Comparison of ENCODE assay signal across 8 mouse cellular contexts in genomic region chr11:95714411-95714810, GRCm38 (mm10). TPM values are rescaled to one million over a fixed set of nuclear protein-coding genes. Genes with fewer than 3 reads are reported as not detected.
DNase-seq lines count a peak whose midpoint lies in the region; ATAC-seq lines count a peak whose summit lies in the region.

No protein-coding gene starts in this region.

- no peaks in the 10 kb centered on the region for H3K9me3 ChIP-seq in lung, embryonic 16.5 days (ENCODE audit: control insufficient read depth, low read length)
- no peaks in the 10 kb centered on the region for H3K9me3 ChIP-seq in forebrain, embryonic 13.5 days (replicated peaks)
- no peaks in the 10 kb centered on the region for H3K9me3 ChIP-seq in liver, embryonic 13.5 days (replicated peaks)

- ATAC-seq in lung, embryonic 16.5 days (ENCODE audit: low read depth), result no peak
- ATAC-seq in forebrain, embryonic 13.5 days, result no peak
- no peak for ATAC-seq in liver, embryonic 13.5 days (ENCODE audit: low read depth)

- no peak for DNase-seq in lung, postnatal 10 days
- DNase-seq in liver, embryonic 13.5 days, result no peak
- peak; percentile 25 to 32 for DNase-seq in thymus, postnatal 10 days (ENCODE audit: low spot score in 2 of 2)
- no peak for DNase-seq in left cerebral cortex, postnatal 4 days
- no peak for DNase-seq in ovary, adult 18-20 months (ENCODE audit: low spot score)
- DNase-seq in spleen, postnatal 36 days (ENCODE audit: low spot score in 2 of 2), result no peak

- peak overlapping the region; percentile 91 for H3K4me2 ChIP-seq in lung, embryonic 16.5 days (ENCODE audit: low read depth, low read length)
- H3K4me2 ChIP-seq in forebrain, embryonic 13.5 days, result peak overlapping the region; percentile 90
- H3K4me2 ChIP-seq in liver, embryonic 13.5 days, result peak overlapping the region; percentile 99

- peaks cover 25% of the 10 kb centered on the region for H3K4me1 ChIP-seq in lung, embryonic 16.5 days (replicated peaks; ENCODE audit: control insufficient read depth, insufficient read depth, low read length)
- peaks cover 34% of the 10 kb centered on the region for H3K4me1 ChIP-seq in forebrain, embryonic 13.5 days
- peaks cover 56% of the 10 kb centered on the region for H3K4me1 ChIP-seq in liver, embryonic 13.5 days (replicated peaks)

- H3K9ac ChIP-seq in lung, embryonic 16.5 days (ENCODE audit: low read length), result peak overlapping the region; percentile 98
- peak overlapping the region; percentile 96 for H3K9ac ChIP-seq in forebrain, embryonic 13.5 days
- peak overlapping the region; percentile 97 for H3K9ac ChIP-seq in liver, embryonic 13.5 days

- H3K27me3 ChIP-seq in lung, embryonic 16.5 days (ENCODE audit: control insufficient read depth, insufficient read depth, low read depth, low read length), result no peaks in the 10 kb centered on the region
- H3K27me3 ChIP-seq in forebrain, embryonic 13.5 days, result 0 out of 2 replicates have a peak, but pooled peaks cover 2% of the 10 kb centered on the region
- H3K27me3 ChIP-seq in liver, embryonic 13.5 days, result no peaks in the 10 kb centered on the region

- 22% methylated on average over 7 of the region's 7 CpGs for WGBS in lung, embryonic 16.5 days
- 43% methylated on average over 7 of the region's 7 CpGs for WGBS in forebrain, embryonic 13.5 days
- WGBS in liver, embryonic 13.5 days (ENCODE audit: insufficient replicate concordance), result 21% methylated on average over 7 of the region's 7 CpGs

- H3K4me3 ChIP-seq in lung, embryonic 16.5 days (ENCODE audit: low read length), result peak overlapping the region; percentile 95
- peak overlapping the region; percentile 91 for H3K4me3 ChIP-seq in forebrain, embryonic 13.5 days
- H3K4me3 ChIP-seq in liver, embryonic 13.5 days (replicated peaks), result peak overlapping the region; percentile 92

- H3K27ac ChIP-seq in lung, embryonic 16.5 days (ENCODE audit: low read length), result no peak overlapping the region
- peak overlapping the region; percentile 37 for H3K27ac ChIP-seq in forebrain, embryonic 13.5 days
- peak overlapping the region; percentile 96 for H3K27ac ChIP-seq in liver, embryonic 13.5 days

- intact Hi-C loops in left cerebral cortex, postnatal 4 days (cut with DNase I), result no loop called here

- no peaks in the 10 kb centered on the region for H3K36me3 ChIP-seq in lung, embryonic 16.5 days (ENCODE audit: control insufficient read depth, insufficient read depth, low read length)
- H3K36me3 ChIP-seq in forebrain, embryonic 13.5 days (ENCODE audit: poor library complexity, severe bottlenecking), result no peaks in the 10 kb centered on the region
- H3K36me3 ChIP-seq in liver, embryonic 13.5 days, result no peaks in the 10 kb centered on the region

RNA-seq across cellular contexts. Expression of gene Zfp652, which starts 1.9 kb away (rescaled TPM):
- 21.7 and 23.2 TPM in 2 replicates for polyA plus RNA-seq in lung, embryonic 16.5 days (2015; fragmentation: Nextera tagmentation; extraction: Ambion mirVana)
- polyA plus RNA-seq in forebrain, embryonic 13.5 days (2015; fragmentation: Nextera tagmentation; extraction: Ambion mirVana), result 27.9 and 32.2 TPM in 2 replicates
- 5.9 and 6.3 TPM in 2 replicates for polyA plus RNA-seq in liver, embryonic 13.5 days (2015; fragmentation: Nextera tagmentation; extraction: Ambion mirVana)
- 10 to 100 TPM; 50.8 to 53.1 TPM for total RNA-seq in left cerebral cortex, postnatal 4 days (2021)

RNA-seq across cellular contexts. Expression of gene B130006D01Rik, which starts 9.0 kb away (rescaled TPM):
- 1.1 and 1.4 TPM in 2 replicates for polyA plus RNA-seq in lung, embryonic 16.5 days (2015; fragmentation: Nextera tagmentation; extraction: Ambion mirVana)
- 1.4 and 2.0 TPM in 2 replicates for polyA plus RNA-seq in forebrain, embryonic 13.5 days (2015; fragmentation: Nextera tagmentation; extraction: Ambion mirVana)
- polyA plus RNA-seq in liver, embryonic 13.5 days (2015; fragmentation: Nextera tagmentation; extraction: Ambion mirVana), result 0.37 and 0.44 TPM in 2 replicates
- 1 to 10 TPM; 1.8 to 2.2 TPM for total RNA-seq in left cerebral cortex, postnatal 4 days (2021)

RNA-seq across cellular contexts. Expression of gene Phb, which starts 47.7 kb away (rescaled TPM):
- 167 and 190 TPM in 2 replicates for polyA plus RNA-seq in lung, embryonic 16.5 days (2015; fragmentation: Nextera tagmentation; extraction: Ambion mirVana)
- 187 and 188 TPM in 2 replicates for polyA plus RNA-seq in forebrain, embryonic 13.5 days (2015; fragmentation: Nextera tagmentation; extraction: Ambion mirVana)
- polyA plus RNA-seq in liver, embryonic 13.5 days (2015; fragmentation: Nextera tagmentation; extraction: Ambion mirVana), result 184 and 209 TPM in 2 replicates
- 100 to 1,000 TPM in 1 of 2 experiments, 10 to 100 TPM in 1; 96.0 to 104 TPM for total RNA-seq in left cerebral cortex, postnatal 4 days (2021)

Comparison
In these comparisons a context has a peak if more than half of its experiments do, and no peak if none do; other contexts are left out.
1. DNase-seq: peak in thymus, postnatal 10 days (2 of 2); none in lung, postnatal 10 days (single experiment), liver, embryonic 13.5 days (single experiment), left cerebral cortex, postnatal 4 days (single experiment), ovary, adult 18-20 months (single experiment) and spleen, postnatal 36 days (0 of 2).
2. Peak in every context shown above with its lines, with median percentiles within 50 percentile points of each other: H3K4me2 ChIP-seq, H3K4me3 ChIP-seq and H3K9ac ChIP-seq.